Mouse (Mus musculus) frontal cortex, postnatal 14 days (tissue): Measurements from ENCODE around the gene Cxcl10.
"Not testable (repeated sequence)": the region's sequence is repeated elsewhere in the genome, so short reads cannot be mapped to it uniquely, and the experiment has no call there.

ENCODE experiments used
- DNase-seq, 2 experiments: peaks; one replicate each; pipeline ENCODE4 v3.0.0; 2022; ENCODE audit warnings: low spot score in 2 of 2

Gene Cxcl10

GRCm38 (mm10) chr5:92369151-92369994 is 20.7 kb upstream of the Cxcl10 start:
- DNase-seq, result no peak

DNA sequence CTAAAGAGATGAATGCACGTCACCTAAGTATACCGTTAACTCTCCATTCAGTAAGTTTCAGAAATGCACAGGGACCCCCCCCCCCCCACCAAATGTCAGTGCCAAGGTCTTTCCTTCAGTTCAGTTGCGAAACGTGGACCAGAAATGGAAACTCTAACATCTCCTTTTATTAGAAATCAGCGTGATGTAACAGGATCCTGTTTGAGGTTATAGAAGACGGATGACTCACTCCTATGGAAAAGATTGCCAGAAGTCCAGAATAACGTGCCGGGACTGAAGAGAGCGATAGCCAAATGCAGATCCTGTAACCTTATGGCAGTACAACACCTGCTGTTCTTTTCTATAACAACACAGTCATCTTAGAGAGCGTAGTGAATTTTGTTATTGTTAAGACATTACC is 19.7 kb upstream of the Cxcl10 start:
- no peak for DNase-seq

DNA sequence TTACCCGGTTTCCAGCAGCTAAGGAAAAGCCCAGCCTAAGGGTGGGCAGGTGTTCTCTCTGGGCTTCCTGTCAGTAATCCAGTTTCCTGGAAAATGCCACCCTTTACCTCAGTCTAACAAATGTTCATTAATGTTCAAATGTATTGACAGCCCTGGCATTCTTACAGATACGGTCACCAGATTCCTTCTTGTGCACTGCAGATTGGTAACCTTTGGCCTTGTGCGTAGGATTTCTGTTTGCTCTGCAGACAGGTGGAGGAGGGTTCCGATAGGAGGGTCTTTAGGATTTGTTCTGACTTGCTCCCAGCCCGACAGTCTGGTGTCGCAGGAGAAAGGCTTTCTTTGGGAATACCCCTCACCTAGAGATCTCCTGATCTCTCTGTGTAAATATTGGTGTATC is 17.9 kb upstream of the Cxcl10 start:
- no peak for DNase-seq

GRCm38 (mm10) chr5:92365146-92365705 is 16.5 kb upstream of the Cxcl10 start:
- no peak for DNase-seq

- no peak for DNase-seq
Measured at GRCm38 (mm10) chr5:92364011-92364410, 15.3 kb upstream of the Cxcl10 start.

GRCm38 (mm10) chr5:92363179-92363578 is 14.5 kb upstream of the Cxcl10 start:
- DNase-seq, result no peak

GRCm38 (mm10) chr5:92358767-92359455 is 10.2 kb upstream of the Cxcl10 start:
- no peak for DNase-seq

DNA sequence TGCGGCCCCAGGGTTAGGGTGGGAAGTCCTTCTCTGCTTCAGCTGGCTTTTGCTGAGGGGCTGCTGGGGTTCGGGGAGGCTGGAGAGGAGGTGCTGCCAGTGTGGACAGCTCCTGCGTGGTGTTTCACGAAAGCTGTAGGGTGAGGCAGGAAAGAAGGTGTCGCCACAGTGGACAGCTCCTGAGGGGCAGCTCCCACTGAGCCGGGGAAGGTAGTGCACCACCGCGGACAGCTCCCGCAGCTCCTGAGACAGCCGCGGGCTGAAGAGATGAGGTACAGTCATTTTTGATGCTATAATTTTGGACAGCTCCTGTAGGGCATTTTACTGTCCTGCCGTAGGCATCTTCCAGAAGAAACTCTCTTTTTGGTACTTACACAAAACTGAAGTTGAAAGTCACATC is 9.3 kb upstream of the Cxcl10 start:
- DNase-seq, result no peak

- DNase-seq, result no peak
Measured at GRCm38 (mm10) chr5:92353517-92353916, 4.8 kb upstream of the Cxcl10 start.

DNA sequence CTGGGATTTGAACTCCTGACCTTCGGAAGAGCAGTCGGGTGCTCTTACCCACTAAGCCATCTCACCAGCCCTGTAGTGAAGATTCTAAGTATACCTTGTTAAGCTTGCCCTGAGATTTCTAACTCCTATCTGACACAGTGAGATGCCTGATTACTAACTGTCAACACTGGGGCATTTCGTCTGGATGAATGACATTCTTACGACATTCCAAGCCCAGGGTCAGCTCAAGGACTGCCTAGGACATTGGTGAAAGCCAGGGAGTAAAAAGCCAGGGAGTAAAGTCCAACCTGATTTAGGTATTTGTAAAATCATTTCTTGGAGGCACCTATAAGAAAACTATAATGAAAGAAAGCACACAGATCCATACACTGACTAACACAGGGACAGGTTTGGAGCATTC is 4.0 kb upstream of the Cxcl10 start:
- not testable (repeated sequence) for DNase-seq

GRCm38 (mm10) chr5:92349731-92350130 is 1.0 kb upstream of the Cxcl10 start:
- no peak for DNase-seq

DNA sequence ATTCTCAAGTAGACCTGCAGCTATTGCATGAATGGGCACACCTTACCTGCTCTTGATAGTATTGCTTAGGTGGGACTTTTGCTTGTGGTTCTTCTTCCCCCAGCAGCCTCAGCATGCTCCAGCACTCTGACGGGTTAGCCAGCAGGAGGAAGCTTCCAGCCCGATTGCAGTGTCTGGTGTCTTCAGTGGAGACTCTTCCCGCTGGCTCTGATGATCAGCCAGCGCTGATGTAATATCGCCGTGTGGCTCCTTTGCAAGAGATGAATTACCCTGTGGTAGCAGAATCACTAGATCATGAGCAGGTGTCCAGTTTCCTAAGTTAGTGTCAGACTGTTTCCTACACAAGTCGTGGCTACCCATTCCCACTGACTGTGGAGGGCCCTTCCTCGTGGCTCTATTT is 3.7 kb downstream of the Cxcl10 start:
- no peak for DNase-seq

GRCm38 (mm10) chr5:92340606-92341005 is 8.1 kb downstream of the Cxcl10 start:
- no peak for DNase-seq

- DNase-seq, result no peak
Measured at GRCm38 (mm10) chr5:92336743-92337142, 11.9 kb downstream of the Cxcl10 start.

DNA sequence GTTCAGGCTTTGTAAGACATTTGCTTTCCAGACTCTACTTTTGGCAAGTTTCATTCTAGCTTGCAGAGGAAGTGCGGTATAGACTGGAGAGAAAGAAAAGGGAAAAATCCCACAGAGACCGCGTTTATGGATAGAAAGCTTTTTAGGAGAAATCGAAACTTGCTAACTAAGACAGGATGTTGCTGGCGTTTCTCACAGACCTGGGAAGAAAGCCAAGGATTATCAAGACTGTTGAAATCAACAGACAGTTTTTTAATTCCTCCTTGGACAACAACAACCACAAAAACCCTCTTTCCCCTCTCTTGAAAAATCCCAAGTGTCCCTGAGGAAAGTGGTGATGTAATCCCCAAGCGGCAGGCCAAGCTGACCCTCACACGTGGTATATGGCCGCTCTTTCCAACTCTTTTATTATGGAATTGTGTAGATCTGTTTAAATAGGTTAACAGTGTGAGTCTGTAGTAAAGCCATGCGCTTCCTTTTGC is 16.3 kb downstream of the Cxcl10 start:
- DNase-seq, result no peak

DNA sequence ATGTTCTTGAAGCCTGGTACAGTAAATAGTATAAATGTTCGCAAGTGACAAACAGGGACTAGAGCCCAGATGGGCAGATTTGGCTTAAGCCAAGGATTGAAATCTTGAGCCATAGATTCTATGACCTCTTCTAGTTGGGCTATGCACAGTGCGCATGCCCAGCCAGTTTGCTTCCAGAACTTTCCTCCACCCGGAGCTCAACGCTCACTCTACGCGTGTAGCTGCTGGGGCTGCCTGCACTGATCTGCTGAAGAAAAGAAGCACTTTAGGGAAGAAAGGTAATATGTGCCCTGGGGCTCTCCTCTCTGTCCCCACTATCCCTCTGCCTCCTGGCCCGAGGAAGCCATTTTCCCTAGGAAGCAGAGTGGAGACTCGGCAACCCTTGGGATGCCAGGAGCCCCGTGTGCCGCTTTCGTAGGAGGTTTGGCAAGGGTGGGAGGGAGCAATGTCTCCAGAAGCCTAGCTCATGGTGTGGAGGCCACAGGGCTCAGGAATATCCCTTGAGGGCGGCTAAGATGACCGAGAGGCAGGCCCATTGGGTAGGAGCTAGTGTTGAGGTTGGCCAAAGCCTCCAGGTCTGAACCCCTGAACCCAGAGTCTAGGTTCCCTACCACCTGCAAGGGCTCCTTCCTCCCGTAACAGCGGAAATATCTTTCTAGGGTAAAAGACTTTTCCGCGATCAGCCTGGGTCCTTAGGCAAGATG is 16.9 kb downstream of the Cxcl10 start, which contains the start of gene Art3:
Gene Art3 (plus strand): TSS at position 193 of the 704 bp plus-strand sequence.
- no peak for DNase-seq

DNA sequence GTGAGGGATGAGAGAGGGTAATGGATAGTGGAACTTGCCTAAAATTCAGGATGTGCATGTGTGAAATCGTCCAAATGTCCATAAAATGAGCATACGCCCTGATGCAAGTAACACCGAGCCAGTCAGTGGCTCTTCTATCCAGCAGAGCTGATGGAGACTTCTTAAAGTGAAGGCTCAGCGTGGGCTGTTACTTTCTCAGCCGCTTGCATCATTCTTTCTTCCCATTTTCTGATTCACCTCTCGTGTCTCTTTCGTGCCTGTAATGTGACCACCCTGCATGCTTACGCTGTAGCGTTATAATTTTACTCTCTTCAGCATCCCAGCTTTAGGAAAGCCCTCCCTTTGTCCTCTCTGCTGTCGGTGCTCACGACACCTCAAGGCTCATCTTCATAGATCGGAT is 17.6 kb downstream of the Cxcl10 start:
- DNase-seq, result no peak

DNA sequence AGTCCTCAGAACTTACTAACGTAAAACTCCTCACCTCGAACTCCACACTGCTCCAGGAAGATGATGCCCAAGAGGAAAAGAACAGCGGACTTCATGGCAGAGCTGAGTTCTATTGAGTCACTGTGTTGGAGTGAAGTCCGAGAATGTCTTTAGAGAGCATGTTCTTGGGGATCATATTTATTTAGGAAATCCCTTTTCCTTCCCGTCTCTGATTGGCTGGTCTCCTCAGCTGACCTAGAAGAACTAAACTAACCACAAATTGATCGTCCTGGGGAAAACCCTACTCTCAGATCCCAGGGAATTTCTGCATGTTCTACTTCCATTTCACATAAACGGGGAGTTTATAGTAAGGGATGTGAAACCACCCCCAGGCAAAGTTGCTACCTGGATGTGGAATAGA is 20.8 kb downstream of the Cxcl10 start, which contains the start of gene Cxcl9:
Gene Cxcl9 (minus strand): TSS at position 151 of the 400 bp plus-strand sequence.
- no peak for DNase-seq

- no peak for DNase-seq
Measured at GRCm38 (mm10) chr5:92327367-92327766, 21.3 kb downstream of the Cxcl10 start.

- no peak for DNase-seq
Measured at GRCm38 (mm10) chr5:92323264-92323663, 25.4 kb downstream of the Cxcl10 start.

- DNase-seq, result no peak
Measured at GRCm38 (mm10) chr5:92322612-92323011, 26.1 kb downstream of the Cxcl10 start.
